Mouse (Mus musculus): Measurements from ENCODE around the gene Mindy1.
A peak's percentile ranks its signal among the peaks of the same experiment; 100 is the strongest.

Gene Mindy1

GRCm38 (mm10) chr3:95294316-95294715, 13.2 kb downstream of the Mindy1 start:
- no peak for DNase-seq (ENCODE audit: low spot score)

- DNase-seq (ENCODE audit: low spot score), result no peak
These were observed 13.6 kb downstream of the Mindy1 start for GRCm38 (mm10) chr3:95294718-95295117.

DNA sequence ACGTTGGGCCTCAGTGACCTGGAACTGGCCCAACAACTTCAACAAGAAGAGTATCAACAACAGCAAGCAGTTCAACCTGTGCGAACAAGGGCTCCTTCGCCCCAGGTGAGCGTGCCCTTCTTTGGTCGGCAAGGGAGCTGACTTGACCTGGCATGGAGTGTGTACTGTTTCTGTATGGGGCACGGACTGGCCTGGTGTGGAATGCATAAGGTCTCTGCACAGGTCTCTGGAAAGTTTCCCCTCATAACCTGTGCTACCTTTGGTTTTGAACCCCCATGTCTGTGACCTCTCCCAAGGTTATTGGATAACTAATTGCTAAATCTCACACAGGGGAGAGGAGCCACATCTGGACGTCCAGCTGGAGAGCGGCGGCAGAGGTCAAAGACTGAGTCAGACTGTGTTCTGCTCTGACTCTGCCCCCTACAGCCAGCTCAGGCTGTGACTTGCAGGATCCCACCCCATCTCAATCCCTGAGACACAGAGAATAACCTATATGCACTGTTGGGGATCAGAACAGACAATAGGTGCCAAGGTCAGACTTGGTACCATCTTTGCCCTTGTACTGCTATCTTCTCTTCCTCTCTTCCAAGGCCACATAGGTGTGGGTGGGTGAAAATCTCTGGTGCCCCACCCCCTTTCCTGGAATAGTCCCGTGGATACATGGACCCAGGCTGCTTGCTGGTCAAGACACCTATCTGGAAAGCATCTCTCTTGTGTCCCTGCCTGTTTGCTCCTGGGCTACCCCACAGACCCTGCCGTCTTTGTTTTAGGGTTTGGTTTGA, 14.4 kb downstream of the Mindy1 start:
- DNase-seq (ENCODE audit: low spot score), result no peak

DNA sequence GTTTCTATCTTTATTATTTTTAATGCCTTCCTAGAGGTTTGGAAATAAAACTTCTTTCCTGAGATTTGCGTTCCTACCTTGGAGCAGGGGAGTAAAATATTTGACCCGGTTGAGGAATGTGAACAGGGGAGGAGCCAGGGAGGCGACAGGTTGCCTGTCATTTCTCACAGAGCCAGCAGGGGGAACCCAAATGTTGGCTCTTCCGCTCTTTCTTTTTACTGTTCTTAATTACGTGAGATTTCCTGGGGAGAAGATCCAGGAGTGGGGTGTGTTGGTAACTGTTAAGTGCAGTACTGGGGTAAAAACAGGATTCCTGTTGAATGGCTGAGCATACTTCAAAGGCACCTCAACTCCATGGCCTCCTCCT, 14.9 kb downstream of the Mindy1 start:
- peak; percentile 79 for DNase-seq (ENCODE audit: low spot score)

- DNase-seq (ENCODE audit: low spot score), result no peak
These were observed 16.9 kb downstream of the Mindy1 start for GRCm38 (mm10) chr3:95298018-95298417.

- no peak for DNase-seq (ENCODE audit: low spot score)
These were observed 20.2 kb downstream of the Mindy1 start for GRCm38 (mm10) chr3:95301204-95301796.

DNA sequence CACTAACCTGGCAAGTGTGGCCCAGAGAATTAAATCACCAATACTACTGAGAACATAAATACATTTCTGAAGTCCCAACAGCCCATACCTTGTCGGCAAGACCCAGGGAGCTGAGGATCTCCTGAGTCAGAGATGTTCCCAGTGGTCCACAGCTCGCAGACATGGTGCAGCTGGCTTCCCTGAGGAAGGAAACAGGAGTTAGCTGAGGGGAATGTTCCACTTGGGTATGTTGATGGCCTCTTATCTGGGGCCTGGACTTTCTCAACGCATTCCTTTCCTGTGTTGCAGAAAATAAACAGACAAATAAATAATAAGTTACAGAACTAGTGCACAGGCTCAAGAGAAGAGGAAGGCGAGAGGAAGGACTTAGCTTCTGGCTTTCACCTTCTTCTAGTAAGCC, 25.1 kb downstream of the Mindy1 start:
- no peak for DNase-seq (ENCODE audit: low spot score)

- DNase-seq (ENCODE audit: low spot score), result no peak
These were observed 26.0 kb downstream of the Mindy1 start, which contains the start of gene Anxa9 for GRCm38 (mm10) chr3:95307100-95307499. TSS of gene Anxa9 (minus strand) at chr3:95307176.

GRCm38 (mm10) chr3:95310496-95310895, 29.4 kb downstream of the Mindy1 start:
- DNase-seq (ENCODE audit: low spot score), result no peak

DNA sequence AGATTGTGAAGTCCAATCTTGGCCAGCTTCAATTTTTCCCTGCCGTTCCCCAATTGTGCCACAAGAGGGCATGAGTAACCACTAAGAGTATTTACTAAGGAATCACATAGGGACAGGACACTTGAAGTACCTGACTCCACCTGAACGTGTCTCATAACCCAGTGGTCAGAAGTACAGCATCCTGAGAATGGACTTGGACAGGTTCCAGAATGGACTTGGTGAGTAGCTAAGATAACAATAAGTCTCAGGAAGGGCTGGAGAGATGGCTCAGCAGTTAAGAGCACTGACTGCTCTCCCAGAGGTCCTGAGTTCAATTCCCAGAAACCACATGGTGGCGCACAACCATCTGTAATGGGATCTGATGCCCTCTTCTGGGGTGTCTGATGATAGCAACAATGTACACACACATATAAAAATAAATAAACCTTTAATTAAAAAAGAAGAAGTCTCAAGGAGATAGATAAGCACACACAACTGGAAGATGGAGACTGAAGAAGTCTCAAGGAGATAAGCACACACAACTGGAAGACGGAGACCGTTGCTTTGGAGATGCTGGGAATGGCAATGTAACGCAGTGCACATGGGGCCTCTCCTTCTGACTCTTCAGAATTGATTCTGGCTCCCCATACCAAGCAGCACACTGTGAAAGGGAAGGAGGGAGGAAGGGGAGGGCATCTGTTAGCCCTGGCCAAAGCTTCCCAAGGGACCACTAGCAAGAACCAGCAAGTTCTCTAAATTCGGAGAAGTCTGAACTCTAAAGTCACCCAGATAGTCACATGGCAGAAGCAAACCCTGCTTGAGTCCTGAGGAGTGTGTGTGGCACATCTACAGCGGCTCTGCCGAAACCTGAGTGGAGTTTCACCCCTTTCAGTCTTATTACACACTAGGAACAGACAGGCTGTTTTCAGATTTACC, 30.1 kb downstream of the Mindy1 start:
- peak; percentile 84 for DNase-seq (ENCODE audit: low spot score)

- no peak for DNase-seq (ENCODE audit: low spot score)
These were observed 31.5 kb downstream of the Mindy1 start for GRCm38 (mm10) chr3:95312623-95313022.

DNA sequence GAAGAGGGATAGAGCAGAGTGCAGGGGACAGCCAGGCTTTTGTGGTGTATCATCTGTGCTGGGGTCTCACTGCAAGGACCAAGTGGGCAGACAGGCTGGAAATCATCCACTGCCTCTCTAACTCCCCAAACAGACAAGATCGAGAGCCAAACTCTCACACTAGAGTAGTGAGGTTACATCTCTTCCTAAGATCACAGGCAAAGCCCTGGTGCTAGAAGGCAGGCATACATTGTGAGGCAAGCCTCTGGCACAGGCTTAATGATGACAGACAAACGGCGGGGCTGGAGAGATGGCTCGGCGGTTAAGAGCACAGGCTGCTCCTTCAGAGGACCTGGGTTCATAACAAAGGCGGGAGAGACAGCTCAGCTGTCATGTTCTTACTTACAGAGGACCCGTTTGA, 32.3 kb downstream of the Mindy1 start:
- DNase-seq (ENCODE audit: low spot score), result no peak

DNA sequence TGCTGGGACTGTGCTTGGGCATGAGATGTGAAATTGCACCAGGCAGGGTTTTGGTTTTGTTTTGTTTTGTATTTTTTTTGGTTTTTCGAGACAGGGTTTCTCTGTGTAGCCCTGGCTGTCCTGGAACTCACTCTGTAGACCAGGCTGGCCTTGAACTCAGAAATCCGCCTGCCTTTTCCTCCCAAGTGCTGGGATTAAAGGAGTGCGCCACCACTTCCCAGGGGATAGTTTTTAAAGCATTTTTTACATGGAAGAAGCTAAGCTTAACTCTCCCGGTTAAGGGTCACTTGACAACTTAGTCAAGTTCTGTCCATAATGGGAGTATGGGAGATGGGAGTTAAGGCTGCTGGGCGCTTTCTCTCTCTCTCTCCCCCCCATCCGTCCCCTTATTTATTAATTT, 32.9 kb downstream of the Mindy1 start:
- no peak for DNase-seq (ENCODE audit: low spot score)

DNA sequence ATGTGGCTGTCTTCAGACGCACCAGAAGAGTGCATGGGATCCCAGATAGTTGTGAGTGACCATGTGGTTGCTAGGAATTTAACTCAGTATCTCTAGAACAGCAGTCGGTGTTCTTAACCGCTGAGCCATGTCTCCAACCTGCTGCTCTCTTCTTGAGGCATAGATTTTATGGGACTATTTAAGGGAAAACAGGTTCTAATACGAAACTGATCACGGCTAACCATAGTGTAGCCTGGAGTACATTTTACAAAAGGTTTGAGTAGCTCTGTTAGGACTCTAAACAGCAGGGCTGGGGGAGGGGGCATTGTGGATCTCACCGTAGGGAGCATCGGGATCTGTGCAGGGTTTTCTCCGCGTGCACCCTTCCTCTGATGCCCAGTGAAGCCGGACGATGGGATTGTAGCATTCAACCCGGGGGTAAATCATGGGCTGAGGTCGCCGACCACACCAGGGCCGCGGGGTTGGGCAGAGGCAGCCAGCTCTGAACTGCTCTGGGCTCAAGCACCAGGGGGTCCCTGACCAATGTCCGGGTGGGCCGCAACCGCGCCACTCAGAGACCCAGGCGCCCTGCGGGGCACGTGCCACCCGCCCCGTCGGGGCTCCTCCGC, 33.4 kb downstream of the Mindy1 start, which contains the start of gene Cers2:
TSS of gene Cers2 (plus strand) at position 306 of the 608 bp plus-strand sequence.
- DNase-seq (ENCODE audit: low spot score), result peak; percentile 60

- peak; percentile 87 for DNase-seq (ENCODE audit: low spot score)
These were observed 34.1 kb downstream of the Mindy1 start for GRCm38 (mm10) chr3:95315094-95315843.

DNA sequence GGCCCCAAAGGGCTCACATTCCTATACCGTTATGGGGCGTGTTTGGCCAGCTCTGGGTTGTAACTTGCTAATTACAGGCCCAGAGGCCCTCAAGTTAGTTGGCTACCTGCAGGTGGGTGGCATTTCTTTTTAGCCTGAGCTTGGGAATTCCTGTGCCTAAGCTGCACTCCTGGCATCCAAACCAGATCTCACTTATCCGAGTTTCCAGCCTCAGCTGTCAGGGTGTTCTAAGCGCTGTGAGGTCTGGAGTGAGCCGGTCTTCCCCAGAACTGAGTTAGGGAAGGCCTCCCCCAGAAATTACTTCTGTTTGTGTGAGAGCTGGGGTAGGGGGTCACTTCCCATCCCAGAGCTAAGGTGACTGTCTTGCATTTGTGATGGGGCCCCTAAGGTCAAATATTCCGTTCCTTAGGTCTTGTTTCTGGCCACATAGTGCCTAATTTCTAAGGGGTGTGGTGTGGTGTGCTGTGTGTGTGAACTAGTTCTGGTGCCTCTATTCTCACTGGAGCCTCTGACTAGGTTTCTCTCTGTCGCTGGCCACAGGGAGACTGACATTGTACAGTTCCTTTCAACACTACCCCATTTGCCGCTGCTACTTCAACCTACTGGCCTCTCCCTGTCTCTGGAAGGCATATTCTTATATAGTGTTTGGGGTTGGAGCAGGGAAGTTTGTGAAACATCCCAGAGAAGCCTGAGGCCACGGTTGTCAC, 34.9 kb downstream of the Mindy1 start:
- DNase-seq (ENCODE audit: low spot score), result no peak

GRCm38 (mm10) chr3:95317414-95318080, 36.4 kb downstream of the Mindy1 start:
- peak; percentile 78 for DNase-seq (ENCODE audit: low spot score)

DNA sequence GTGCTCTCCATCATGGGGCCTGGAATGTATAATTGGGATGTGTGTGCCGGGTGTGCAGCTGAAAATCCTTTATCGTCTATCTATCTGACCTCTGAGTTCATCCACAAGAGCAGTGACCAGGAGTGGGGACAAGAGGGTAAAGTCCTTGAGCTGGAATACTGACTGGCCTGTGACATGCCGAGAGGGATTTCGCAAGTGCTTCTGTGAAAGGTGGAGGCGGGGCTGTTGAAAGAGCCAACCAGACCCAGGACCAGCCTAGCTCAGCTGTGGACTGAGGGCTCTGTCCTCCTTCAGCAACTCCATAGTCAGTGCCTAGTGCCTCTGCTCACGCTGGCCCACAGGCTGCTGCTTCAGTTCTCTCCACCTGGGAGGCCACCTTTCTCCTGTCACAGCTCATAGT, 37.4 kb downstream of the Mindy1 start:
- peak; percentile 19 for DNase-seq (ENCODE audit: low spot score)

GRCm38 (mm10) chr3:95319110-95319509, 38.0 kb downstream of the Mindy1 start:
- no peak for DNase-seq (ENCODE audit: low spot score)

All from embryo, embryonic 10.5 days (tissue).